Mouse (Mus musculus): ENCODE measurements at regions not wholly inside any gene's neighbourhood (a gene's known extent, or its start where the extent isn't known, plus 50 kb on each side); places are given as distances from the start of the nearest gene placed in this dataset.

DNA sequence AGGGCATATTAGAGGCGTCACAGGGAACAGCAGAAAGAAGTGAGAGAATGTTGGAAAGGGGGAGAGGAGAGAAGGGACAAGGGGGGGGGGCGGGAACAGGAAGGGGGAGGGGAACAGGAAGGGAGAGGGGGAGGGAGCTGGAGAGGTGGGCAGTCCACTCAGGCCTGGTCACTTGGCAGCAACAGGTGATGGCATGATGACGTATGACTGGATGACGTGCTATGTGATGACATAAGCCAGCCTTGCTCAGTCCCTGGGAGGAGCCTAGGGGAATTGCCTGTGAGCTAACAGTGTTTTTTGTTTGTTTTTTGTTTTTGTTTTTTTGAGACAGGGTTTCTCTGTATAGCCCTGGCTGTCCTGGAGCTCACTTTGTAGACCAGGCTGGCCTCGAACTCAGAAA is 80.6 kb downstream of the Sik1 start:
- no peaks in the 10 kb centered on the region for H3K27me3 ChIP-seq (ENCODE audit: control insufficient read depth, insufficient read depth, low read length)
- 96% methylated on average over 5 of the region's 5 CpGs for WGBS

DNA sequence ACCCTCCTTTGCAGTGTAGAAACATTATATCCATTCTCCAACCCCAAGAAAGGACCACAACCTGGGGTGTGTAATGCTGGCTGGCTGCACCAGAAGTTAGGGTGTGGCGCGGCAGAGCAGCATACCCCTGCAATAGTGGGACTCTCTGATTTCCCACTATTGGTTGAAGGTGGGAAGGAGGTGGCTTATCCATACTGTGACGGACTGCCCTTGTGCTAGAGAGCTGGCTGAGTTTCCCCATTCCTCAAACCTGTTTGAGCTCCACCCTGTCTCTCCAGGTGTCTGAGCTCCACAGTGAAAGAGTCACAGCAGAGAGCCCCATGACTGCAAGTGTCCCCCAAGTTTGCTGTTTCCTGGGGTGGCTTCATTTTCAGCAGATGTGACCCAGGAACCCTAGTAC is 79.6 kb downstream of the Sik1 start:
- WGBS, result 98% methylated on average over 3 of the region's 3 CpGs
- Histone ChIP-seq H3K36me3 (ENCODE audit: control insufficient read depth, insufficient read depth, low read length) (no peaks in the 10 kb centered on the region), H3K4me1 (replicated peaks; ENCODE audit: control insufficient read depth, insufficient read depth, low read length) (peaks cover 7% of the 10 kb centered on the region), H3K27me3 (ENCODE audit: control insufficient read depth, insufficient read depth, low read length) (no peaks in the 10 kb centered on the region), H3K4me3 (ENCODE audit: control insufficient read depth, insufficient read depth, low read length) (no peak overlapping the region), H3K27ac (ENCODE audit: control insufficient read depth, insufficient read depth, low read length) (no peak overlapping the region)
- DNase-seq, result no peak
- TF ChIP-seq CTCF (IDR thresholded peaks at IDR 0.05; ENCODE audit: borderline replicate concordance, control insufficient read depth, extremely low read depth, insufficient read depth, low read length, poor library complexity), result no peak
- no peak for TF ChIP-seq POLR2A (IDR thresholded peaks at IDR 0.05; ENCODE audit: control insufficient read depth, extremely low read depth, insufficient read depth, low read length, poor library complexity)

More for the DNA sequence above, 80.6 kb downstream of the Sik1 start:
- Histone ChIP-seq H3K4me1 (replicated peaks; ENCODE audit: control insufficient read depth, insufficient read depth, low read length) (peaks cover 7% of the 10 kb centered on the region), H3K4me3 (ENCODE audit: control insufficient read depth, insufficient read depth, low read length) (no peak overlapping the region), H3K27ac (ENCODE audit: control insufficient read depth, insufficient read depth, low read length) (no peak overlapping the region), H3K36me3 (ENCODE audit: control insufficient read depth, insufficient read depth, low read length) (no peaks in the 10 kb centered on the region)
- TF ChIP-seq CTCF (IDR thresholded peaks at IDR 0.05; ENCODE audit: borderline replicate concordance, control insufficient read depth, extremely low read depth, insufficient read depth, low read length, poor library complexity) (no peak), POLR2A (IDR thresholded peaks at IDR 0.05; ENCODE audit: control insufficient read depth, extremely low read depth, insufficient read depth, low read length, poor library complexity) (no peak)
- no peak for DNase-seq

DNA sequence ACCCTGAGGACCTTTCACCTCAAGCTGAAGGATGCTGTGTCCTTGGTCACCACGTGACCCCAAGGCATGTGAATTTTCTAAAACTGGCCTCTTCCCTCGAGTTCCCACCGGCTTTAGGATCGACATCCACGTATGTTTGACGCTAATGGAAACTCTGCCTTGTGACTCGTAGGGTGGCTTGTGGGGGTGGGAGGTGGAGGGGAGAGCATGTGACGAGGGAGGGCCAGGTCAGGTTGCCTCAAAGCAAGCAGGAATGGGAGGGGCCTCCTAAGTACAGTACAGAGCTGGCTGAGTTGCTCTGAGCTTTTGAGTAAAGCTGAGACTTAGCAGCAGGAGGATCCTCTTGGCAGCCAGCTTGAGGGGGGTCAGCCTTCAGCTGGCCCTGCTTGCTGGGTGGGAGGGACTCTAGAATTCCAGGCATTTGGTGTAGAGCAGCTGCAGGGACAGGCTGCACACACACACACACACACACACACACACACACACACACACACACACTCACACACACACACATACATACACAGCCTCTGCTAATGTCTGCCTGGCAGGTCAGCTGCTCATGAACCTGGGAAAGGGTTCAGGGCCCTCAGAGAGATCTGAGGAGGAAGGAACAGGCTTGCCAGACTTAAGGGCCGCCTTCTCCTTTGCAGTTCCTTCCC is 78.5 kb downstream of the Sik1 start:
- no peak for TF ChIP-seq CTCF (IDR thresholded peaks at IDR 0.05; ENCODE audit: borderline replicate concordance, control insufficient read depth, extremely low read depth, insufficient read depth, low read length, poor library complexity)
- no peak for TF ChIP-seq POLR2A (IDR thresholded peaks at IDR 0.05; ENCODE audit: control insufficient read depth, extremely low read depth, insufficient read depth, low read length, poor library complexity)
- H3K27me3 ChIP-seq (ENCODE audit: control insufficient read depth, insufficient read depth, low read length), result no peaks in the 10 kb centered on the region
- no peaks in the 10 kb centered on the region for H3K36me3 ChIP-seq (ENCODE audit: control insufficient read depth, insufficient read depth, low read length)
- 76% methylated on average over 9 of the region's 9 CpGs for WGBS
- DNase-seq, result no peak
- H3K4me1 ChIP-seq (replicated peaks; ENCODE audit: control insufficient read depth, insufficient read depth, low read length), result peaks cover 5% of the 10 kb centered on the region
- H3K4me3 ChIP-seq (ENCODE audit: control insufficient read depth, insufficient read depth, low read length), result no peak overlapping the region
- H3K27ac ChIP-seq (ENCODE audit: control insufficient read depth, insufficient read depth, low read length), result no peak overlapping the region

DNA sequence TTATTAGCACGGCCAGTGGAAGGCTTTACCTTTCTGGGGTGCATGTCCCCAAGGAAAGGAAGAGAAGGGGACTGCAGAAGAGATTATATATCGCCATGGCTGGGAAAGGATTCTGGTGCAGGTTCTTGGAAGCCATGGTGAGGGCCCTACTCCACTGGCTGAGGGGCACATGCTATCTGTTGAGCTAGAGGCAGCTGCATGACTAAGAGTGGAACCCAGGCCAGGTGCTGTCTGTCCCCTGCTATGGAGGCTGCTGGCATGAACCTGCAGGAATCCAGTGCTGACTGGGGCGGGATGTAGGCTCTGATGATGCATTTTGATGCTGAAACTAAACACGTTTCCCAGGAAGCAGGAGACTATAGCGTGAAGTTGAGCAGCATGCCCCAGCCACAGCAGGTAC is 77.9 kb downstream of the Sik1 start:
- Histone ChIP-seq H3K27me3 (ENCODE audit: control insufficient read depth, insufficient read depth, low read length) (no peaks in the 10 kb centered on the region), H3K27ac (ENCODE audit: control insufficient read depth, insufficient read depth, low read length) (no peak overlapping the region), H3K36me3 (ENCODE audit: control insufficient read depth, insufficient read depth, low read length) (no peaks in the 10 kb centered on the region), H3K4me1 (replicated peaks; ENCODE audit: control insufficient read depth, insufficient read depth, low read length) (no peaks in the 10 kb centered on the region; the same call in 1 of the 2 replicates), H3K4me3 (ENCODE audit: control insufficient read depth, insufficient read depth, low read length) (no peak overlapping the region)
- WGBS, result 89% methylated on average over 5 of the region's 5 CpGs
- DNase-seq, result no peak
- TF ChIP-seq CTCF (IDR thresholded peaks at IDR 0.05; ENCODE audit: borderline replicate concordance, control insufficient read depth, extremely low read depth, insufficient read depth, low read length, poor library complexity) (no peak), POLR2A (IDR thresholded peaks at IDR 0.05; ENCODE audit: control insufficient read depth, extremely low read depth, insufficient read depth, low read length, poor library complexity) (no peak)

DNA sequence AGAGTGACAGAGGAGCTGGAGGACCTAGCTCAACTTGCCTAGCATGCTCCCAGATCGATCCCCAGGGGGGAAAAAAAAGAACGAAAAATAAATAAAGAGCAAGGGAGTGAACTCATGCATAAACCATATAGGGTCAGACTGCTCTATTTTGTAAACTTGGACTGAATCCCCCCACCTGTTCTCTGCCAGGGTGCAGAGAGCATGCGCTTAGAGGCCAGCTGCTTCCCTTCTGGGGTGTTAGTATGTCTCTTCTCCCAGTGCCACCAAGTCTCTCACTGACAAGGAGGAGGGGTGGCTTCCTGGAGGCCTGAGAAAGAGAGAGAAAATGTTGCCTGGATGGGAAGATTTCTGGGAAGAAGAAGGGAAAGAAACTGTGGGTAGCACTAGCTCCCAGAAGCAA is 76.1 kb downstream of the Sik1 start:
- H3K4me3 ChIP-seq (ENCODE audit: control insufficient read depth, insufficient read depth, low read length), result no peak overlapping the region
- TF ChIP-seq CTCF (IDR thresholded peaks at IDR 0.05; ENCODE audit: borderline replicate concordance, control insufficient read depth, extremely low read depth, insufficient read depth, low read length, poor library complexity) (no peak), POLR2A (IDR thresholded peaks at IDR 0.05; ENCODE audit: control insufficient read depth, extremely low read depth, insufficient read depth, low read length, poor library complexity) (no peak)
- no peaks in the 10 kb centered on the region for H3K36me3 ChIP-seq (ENCODE audit: control insufficient read depth, insufficient read depth, low read length)
- WGBS, result 94% methylated on average over 3 of the region's 3 CpGs
- no peak for DNase-seq
- H3K27ac ChIP-seq (ENCODE audit: control insufficient read depth, insufficient read depth, low read length), result no peak overlapping the region
- no peaks in the 10 kb centered on the region; the same call in 1 of the 2 replicates for H3K4me1 ChIP-seq (replicated peaks; ENCODE audit: control insufficient read depth, insufficient read depth, low read length)
- no peaks in the 10 kb centered on the region for H3K27me3 ChIP-seq (ENCODE audit: control insufficient read depth, insufficient read depth, low read length)

DNA sequence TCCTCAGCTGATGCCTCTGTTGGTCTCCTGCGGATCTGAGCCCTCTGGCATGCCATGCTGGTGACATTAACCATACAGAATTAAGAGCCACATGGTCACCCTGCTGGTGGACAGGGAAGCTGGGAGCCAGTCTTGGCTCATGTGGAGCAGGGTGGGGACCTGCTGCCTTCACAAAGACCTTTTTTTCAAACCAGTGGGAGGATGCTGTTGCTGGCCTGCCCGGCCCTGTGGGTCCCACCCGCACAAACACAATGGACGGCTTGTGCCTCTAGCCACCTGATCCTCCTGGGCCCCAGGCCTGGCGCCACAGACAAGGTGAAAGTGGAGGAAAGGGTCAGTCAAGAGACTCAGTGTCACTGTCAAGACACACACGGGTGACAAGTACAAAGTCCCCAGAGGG is 73.4 kb downstream of the Sik1 start:
- no peak overlapping the region for H3K4me3 ChIP-seq (ENCODE audit: control insufficient read depth, insufficient read depth, low read length)
- no peaks in the 10 kb centered on the region for H3K27me3 ChIP-seq (ENCODE audit: control insufficient read depth, insufficient read depth, low read length)
- no peak for DNase-seq
- H3K4me1 ChIP-seq (replicated peaks; ENCODE audit: control insufficient read depth, insufficient read depth, low read length), result no peaks in the 10 kb centered on the region
- no peaks in the 10 kb centered on the region for H3K36me3 ChIP-seq (ENCODE audit: control insufficient read depth, insufficient read depth, low read length)
- no peak overlapping the region for H3K27ac ChIP-seq (ENCODE audit: control insufficient read depth, insufficient read depth, low read length)
- TF ChIP-seq CTCF (IDR thresholded peaks at IDR 0.05; ENCODE audit: borderline replicate concordance, control insufficient read depth, extremely low read depth, insufficient read depth, low read length, poor library complexity), result no peak
- no peak for TF ChIP-seq POLR2A (IDR thresholded peaks at IDR 0.05; ENCODE audit: control insufficient read depth, extremely low read depth, insufficient read depth, low read length, poor library complexity)
- WGBS, result 92% methylated on average over 6 of the region's 6 CpGs

DNA sequence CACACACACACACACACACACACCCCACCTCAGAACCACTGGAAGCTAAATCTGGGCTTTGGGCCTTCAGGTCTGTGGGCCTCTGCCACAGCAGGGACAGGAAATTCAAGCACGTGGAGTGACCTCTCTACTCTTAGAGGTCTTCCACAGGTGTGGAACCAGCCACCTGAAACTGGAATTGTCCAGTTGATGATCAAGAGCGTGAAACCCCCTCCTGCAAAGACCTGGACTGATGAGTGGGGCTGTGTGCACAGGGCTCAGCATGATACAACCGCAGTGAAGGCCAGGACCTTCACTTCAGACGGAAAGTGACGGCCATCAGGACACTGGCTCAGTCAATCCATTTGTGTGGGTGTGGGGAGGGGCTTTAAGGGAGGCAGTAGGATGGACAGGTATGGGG is 72.5 kb downstream of the Sik1 start:
- DNase-seq, result no peak
- 99% methylated on average over 5 of the region's 5 CpGs for WGBS
- no peaks in the 10 kb centered on the region for H3K27me3 ChIP-seq (ENCODE audit: control insufficient read depth, insufficient read depth, low read length)

More for the DNA sequence above, 72.5 kb downstream of the Sik1 start:
- H3K4me3 ChIP-seq (ENCODE audit: control insufficient read depth, insufficient read depth, low read length), result no peak overlapping the region
- no peaks in the 10 kb centered on the region for H3K4me1 ChIP-seq (replicated peaks; ENCODE audit: control insufficient read depth, insufficient read depth, low read length)
- H3K36me3 ChIP-seq (ENCODE audit: control insufficient read depth, insufficient read depth, low read length), result no peaks in the 10 kb centered on the region
- no peak overlapping the region for H3K27ac ChIP-seq (ENCODE audit: control insufficient read depth, insufficient read depth, low read length)
- TF ChIP-seq CTCF (IDR thresholded peaks at IDR 0.05; ENCODE audit: borderline replicate concordance, control insufficient read depth, extremely low read depth, insufficient read depth, low read length, poor library complexity), result no peak
- no peak for TF ChIP-seq POLR2A (IDR thresholded peaks at IDR 0.05; ENCODE audit: control insufficient read depth, extremely low read depth, insufficient read depth, low read length, poor library complexity)
